Mouse (Mus musculus) cerebellum, adult 11-12 months (tissue): ENCODE results near the gene Sh3glb1.
"Not testable (repeated sequence)": the region's sequence is repeated elsewhere in the genome, so short reads cannot be mapped to it uniquely, and the experiment has no call there.

Experiments used
- DNase-seq: peaks from one replicate; pipeline ENCODE4 v3.0.0; 2022

Gene Sh3glb1

GRCm38 (mm10) chr3:144719901-144720747 lies at the start of gene Sh3glb1:
Gene Sh3glb1, minus strand, starts transcription at chr3:144720335.
- DNase-seq = peak; percentile 93

GRCm38 (mm10) chr3:144765161-144765560 lies 45.0 kb upstream of the Sh3glb1 start:
- DNase-seq = no peak

GRCm38 (mm10) chr3:144761454-144761853 lies 41.3 kb upstream of the Sh3glb1 start:
- DNase-seq = no peak

- DNase-seq = no peak
Observed at GRCm38 (mm10) chr3:144760592-144761309, 40.6 kb upstream of the Sh3glb1 start, which contains the start of gene Clca3a1. Gene Clca3a1, minus strand, starts transcription at chr3:144760977.

- no peak for DNase-seq
Observed at GRCm38 (mm10) chr3:144759719-144760118, 39.6 kb upstream of the Sh3glb1 start.

- not testable (repeated sequence) for DNase-seq
Observed at GRCm38 (mm10) chr3:144756103-144756502, 36.0 kb upstream of the Sh3glb1 start.

- DNase-seq = no peak
Observed at GRCm38 (mm10) chr3:144753120-144753519, 33.0 kb upstream of the Sh3glb1 start.

- not testable (repeated sequence) for DNase-seq
Observed at GRCm38 (mm10) chr3:144749062-144749963, 29.2 kb upstream of the Sh3glb1 start.

- not testable (repeated sequence) for DNase-seq
Observed at GRCm38 (mm10) chr3:144747706-144748105, 27.6 kb upstream of the Sh3glb1 start.

- not testable (repeated sequence) for DNase-seq
Observed at GRCm38 (mm10) chr3:144738396-144738795, 18.3 kb upstream of the Sh3glb1 start.

- no peak for DNase-seq
Observed at GRCm38 (mm10) chr3:144736831-144737230, 16.7 kb upstream of the Sh3glb1 start.

- DNase-seq = peak; percentile 41
Observed at GRCm38 (mm10) chr3:144723455-144723854, 3.3 kb upstream of the Sh3glb1 start.

- DNase-seq = not testable (repeated sequence)
Observed at GRCm38 (mm10) chr3:144722566-144722965, 2.4 kb upstream of the Sh3glb1 start.

GRCm38 (mm10) chr3:144721860-144722256 lies 1.7 kb upstream of the Sh3glb1 start:
- no peak for DNase-seq

- DNase-seq = no peak
Observed at GRCm38 (mm10) chr3:144721077-144721859, 1.1 kb upstream of the Sh3glb1 start.

GRCm38 (mm10) chr3:144719088-144719900 lies 841 bp downstream of the Sh3glb1 start:
- peak; percentile 76 for DNase-seq

- DNase-seq = peak; percentile 35
Observed at GRCm38 (mm10) chr3:144718706-144719087, 1.4 kb downstream of the Sh3glb1 start.

- no peak for DNase-seq
Observed at GRCm38 (mm10) chr3:144717835-144718234, 2.3 kb downstream of the Sh3glb1 start.

- DNase-seq = no peak
Observed at GRCm38 (mm10) chr3:144717121-144717520, 3.0 kb downstream of the Sh3glb1 start.

GRCm38 (mm10) chr3:144715901-144716300 lies 4.2 kb downstream of the Sh3glb1 start:
- no peak for DNase-seq

- DNase-seq = no peak
Observed at GRCm38 (mm10) chr3:144715033-144715432, 5.1 kb downstream of the Sh3glb1 start.
